Mouse (Mus musculus): ENCODE measurements at regions not wholly inside any gene's neighbourhood (a gene's known extent, or its start where the extent isn't known, plus 50 kb on each side); places are given as distances from the start of the nearest gene placed in this dataset.
A peak's percentile ranks its signal among the peaks of the same experiment; 100 is the strongest.

DNA sequence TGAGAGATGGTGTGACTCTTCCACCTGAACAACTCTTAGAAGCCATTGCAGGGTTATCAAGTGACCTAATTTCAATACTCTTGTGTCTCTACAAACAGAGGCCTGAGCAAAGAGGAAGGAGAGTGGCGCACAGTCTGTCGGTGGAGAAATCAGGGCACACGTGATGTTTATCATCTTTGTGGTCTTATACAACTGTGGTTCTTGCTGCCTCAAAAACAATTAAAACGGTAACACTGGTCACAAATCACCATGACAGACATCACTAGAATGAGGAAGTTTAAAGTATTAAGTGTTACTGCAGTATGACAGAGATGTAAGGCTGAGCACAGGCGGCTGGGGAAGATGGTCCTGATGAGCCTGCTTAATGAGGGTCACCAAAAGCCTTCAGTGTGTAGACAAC lies 73.6 kb downstream of the Sdc1 start:
- peak; percentile 69 to 75 for DNase-seq (ENCODE audit: low spot score in 2 of 2)

DNA sequence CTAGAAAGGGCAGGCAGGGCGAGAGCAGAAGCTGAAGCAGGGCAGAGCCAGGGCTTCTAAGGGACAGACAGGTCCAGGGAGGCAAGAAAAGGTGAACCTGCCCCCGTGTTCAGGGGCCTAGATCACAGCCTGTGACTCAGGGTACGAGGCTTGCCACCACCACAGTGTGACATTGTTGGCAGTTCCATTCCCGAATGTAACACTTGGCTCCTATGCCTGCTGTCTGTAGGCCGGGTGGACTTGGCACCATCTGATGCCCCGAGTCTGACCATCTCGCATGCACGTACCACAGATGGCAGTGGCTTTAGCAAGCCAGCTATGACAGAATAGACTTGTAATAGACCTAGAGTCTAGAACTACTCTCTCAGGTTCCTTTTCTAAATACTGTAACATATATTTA lies 74.3 kb downstream of the Sdc1 start:
- no peak for DNase-seq (ENCODE audit: low spot score in 2 of 2)

DNA sequence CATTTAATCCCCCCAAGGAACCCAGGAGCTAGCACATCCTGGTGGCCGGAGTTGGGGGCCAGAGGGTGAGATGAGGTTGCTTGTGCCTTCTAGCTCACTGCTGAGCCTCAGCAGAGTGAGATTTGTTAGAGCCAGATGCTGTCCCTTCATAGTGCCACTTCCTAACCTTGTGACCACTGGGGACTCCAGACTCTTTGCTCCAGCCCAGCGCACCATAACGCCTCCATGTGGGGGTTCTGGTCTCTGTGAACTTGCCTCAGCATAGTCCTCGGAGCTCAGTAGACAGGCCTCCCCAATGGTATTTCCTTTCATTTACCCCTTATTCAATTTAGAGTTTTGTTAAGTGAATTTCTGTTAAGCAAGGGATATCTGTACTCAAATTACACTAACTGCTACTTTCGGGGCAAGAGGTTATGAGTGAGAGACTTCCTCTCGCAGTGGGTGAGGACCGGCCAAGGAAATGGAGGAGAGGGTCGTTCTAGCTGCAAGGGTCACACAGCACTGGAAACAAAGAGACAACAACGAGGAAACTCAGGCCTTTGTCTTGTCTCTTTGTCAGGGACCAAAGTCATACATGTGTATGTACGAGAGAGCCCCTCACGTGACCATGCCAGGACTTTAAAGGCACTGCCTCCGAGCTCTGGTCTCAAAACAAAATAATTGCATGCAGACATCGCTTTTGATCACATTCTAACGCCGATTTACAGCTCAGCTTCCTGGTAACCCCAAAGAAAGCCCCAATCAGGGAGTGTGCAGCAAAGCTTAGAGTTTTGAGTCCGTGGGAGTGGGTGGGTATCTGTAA lies 74.8 kb upstream of the Laptm4a start:
- peak; percentile 25 to 37 for DNase-seq (ENCODE audit: low spot score in 2 of 2)

DNA sequence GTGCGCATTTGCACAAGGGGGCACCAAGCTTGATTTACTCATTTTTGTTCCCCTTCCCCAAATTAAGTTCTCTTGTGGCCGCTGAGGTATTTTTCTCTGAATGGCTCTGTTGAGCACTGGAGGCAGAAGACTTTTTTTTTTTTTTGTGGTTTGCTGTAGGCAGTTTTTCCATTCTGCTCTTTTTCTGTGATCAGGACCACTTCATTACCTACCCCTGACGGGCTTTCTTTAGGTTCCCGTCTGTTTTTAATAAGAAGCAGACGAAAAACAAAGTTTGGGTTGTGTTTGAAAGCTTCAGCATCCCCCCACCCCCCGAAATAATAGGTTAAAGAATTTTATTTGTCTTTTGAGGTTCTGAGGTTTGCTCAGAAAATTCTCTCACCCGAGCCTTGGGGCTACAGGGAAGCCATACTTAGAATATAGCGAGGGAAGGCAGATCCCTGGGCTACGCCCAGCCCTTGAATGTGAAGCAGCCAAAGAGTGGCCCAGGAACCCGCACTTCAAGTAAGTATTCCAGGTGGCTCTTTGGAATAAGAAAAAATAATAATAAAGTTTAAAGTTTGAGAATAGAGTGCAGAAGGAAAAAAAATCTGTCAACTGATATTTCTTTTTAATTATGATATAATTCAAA lies 74.1 kb upstream of the Laptm4a start:
- peak in 1 of 2 experiments; percentile 35 for DNase-seq (ENCODE audit: low spot score in 2 of 2)

DNA sequence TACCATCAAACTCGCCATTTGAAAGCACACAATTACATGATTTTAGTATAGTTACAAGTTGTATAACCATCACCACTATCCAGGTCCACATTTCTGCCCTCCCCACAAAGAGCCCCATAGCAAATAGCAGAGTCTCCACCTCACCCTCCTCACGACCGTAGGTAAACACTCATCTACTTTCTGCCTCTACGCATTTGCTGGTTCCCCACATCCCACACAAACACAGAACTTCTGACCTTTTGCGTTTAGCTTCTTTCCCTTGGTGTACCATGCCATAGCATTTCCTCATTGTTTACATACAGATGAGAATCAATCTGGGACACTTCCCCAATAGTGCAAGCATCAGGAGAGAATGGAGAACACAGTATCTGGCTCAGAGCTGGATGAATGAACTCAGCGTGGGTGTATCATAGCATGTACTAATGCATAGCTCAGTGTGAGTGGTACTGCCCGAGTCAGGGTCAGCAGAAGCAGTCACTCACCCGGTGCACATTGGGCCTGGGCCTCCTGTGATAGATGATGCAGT lies 73.5 kb upstream of the Laptm4a start:
- no peak for DNase-seq (ENCODE audit: low spot score in 2 of 2)

DNA sequence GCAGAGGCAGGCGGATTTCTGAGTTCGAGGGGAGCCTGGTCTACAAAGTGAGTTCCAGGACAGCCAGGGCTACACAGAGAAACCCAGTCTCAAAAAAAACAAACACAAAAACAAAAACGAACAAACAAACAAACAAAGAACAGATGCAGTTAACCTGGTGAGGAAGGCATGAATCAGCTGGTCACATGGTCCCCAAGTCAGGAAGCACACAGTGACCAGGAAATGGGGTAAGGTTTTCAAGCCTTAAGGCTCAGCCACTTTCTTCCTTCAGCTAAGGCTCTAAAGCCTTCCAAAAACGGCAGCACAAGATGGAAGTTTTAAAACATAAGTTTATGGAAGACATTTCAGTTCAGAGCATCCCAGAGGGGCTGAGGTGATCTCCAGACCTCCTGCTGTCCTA lies 67.6 kb upstream of the Laptm4a start:
- DNase-seq (ENCODE audit: low spot score in 2 of 2), result no peak

DNA sequence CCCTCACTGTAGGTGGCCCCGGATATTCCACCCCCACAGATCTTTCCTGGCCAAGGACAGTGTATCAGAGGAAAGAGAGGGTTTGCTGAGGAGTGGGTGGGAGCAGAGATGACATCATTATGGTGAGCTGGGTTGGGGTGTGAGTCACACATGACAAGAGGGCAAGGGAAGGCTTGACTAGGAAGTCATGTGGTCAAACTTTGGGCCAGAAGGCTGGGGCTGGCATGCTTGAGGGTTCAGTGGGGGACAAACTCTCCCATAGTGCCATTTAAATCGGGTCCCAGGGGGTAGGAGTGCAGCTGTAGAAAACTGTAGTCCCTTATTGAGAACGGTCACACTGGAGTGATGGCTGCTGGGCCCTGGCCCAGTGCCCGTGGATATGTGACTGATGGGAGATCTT lies 67.1 kb upstream of the Laptm4a start:
- DNase-seq (ENCODE audit: low spot score in 2 of 2), result no peak

DNA sequence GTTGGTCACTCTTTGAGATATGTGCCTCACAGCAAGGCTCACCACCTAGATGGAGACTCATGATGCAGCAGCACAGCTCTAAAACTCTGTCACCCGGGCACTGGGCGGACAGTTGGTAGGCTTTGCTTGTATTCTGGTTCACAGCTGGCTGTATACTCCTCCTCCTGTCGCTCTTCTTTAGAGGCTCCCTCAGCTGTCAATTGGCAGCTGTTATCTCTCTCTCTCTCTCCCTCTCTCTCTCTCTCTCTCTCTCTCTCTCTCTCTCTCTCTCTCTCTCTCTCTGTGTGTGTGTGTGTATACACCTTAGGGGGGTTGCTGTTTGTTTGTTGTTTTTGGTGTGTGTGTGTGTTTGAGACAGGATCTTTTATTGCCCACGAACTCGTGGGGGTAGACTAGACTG lies 66.3 kb upstream of the Laptm4a start:
- DNase-seq (ENCODE audit: low spot score in 2 of 2), result no peak

DNA sequence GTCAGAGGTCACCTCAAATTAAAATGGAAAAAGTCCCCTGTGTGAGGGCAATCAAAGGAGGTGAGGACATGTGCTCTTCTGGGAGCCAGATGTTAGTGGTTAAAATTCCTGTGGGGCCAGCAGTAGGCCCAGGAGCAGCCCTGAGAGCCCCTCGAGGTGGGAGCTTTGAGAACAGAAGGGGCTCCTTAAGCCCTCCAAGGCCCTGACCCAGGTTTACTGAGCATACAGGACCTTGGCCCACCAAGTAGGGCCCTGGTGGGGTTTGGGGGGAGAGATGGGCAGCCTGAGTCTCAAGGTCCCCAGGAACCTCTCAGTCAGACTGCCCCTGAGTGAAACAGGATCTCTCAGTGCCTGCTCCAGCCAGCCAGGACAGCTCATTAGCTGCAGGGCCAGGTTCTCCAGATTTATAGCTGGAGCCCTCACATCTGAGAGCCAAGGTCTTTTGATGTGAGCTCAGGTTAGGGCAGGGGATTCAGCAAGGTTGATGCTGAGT lies 65.4 kb upstream of the Laptm4a start:
- DNase-seq (ENCODE audit: low spot score in 2 of 2), result no peak

DNA sequence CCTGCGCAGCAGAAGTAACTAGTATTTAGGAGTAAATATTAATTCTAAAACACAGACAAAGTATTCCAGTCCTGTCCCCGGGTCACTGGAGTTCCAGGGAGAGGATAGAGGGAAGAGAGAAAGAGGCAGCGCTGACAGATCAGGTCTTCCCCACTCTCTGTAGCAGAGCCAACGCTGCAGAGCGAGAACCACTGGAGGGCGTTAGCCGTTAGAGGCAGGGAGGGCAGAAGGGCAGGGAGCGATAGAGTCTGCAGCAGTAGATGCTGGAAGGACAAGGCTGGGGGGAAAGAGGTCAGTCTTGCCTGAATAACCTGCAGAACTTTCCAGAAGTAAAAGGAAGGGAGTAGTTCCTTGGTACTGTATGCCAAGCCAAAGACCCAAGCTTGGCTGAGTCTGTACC lies 64.2 kb upstream of the Laptm4a start:
- no peak for DNase-seq (ENCODE audit: low spot score in 2 of 2)

DNA sequence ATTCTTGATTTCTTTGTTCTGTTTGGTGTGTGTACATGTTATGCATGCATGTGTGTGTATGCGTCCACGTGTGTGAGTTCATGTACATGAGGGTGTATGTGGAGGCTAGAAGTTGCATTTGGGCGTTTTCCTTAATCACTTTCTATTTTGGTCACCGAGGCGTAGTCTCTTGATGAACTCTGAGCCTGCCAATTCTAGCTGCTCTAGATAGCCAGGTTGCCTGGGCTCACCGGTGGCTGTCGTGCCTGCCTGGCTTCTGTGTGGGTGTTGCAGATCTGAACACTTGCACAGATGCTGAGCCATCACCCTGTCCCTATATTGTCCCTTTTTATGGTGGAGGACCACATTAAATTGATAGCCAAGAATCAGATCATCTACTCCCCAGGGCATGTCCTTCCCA lies 62.7 kb upstream of the Laptm4a start:
- DNase-seq (ENCODE audit: low spot score in 2 of 2), result no peak

DNA sequence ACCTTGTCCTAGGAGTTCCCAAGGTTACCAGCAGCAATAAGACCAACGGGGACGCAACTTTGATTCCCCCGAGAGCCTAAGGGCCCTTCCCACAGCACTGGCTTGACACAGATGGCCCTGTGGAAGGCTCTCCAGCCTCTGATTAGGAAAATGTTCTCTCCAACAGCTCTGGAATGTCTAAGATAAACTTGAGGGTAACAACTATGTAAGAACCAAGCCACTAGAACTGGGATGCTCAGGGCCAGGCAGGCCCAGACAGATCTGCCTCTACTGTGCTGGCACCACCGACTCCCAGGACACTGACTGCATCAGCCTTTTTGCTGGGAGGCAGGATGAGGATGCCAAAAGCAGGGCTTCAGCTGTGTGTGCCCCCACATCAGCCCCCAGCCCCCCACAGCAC lies 61.9 kb upstream of the Laptm4a start:
- no peak for DNase-seq (ENCODE audit: low spot score in 2 of 2)

DNA sequence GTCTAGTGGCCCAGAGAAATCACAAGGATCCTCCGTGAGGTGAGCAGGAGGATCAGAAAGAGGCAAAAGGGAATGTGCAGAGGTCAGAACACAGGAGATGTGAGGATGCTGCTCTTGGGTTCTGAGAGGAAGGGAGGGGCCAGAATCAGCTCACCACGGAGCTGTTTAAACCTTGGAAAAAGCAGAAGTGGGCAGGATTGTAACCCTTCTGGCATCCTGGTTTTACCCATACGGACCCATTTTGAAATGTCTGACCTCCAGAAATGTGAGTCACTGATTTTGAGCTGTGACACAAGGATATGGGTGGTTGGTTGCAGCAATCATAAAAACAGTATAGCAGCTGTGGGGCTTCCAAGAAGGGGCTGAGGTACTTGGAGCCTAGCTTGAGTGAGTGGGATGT lies 56.6 kb upstream of the Laptm4a start:
- DNase-seq (ENCODE audit: low spot score in 2 of 2), result no peak

DNA sequence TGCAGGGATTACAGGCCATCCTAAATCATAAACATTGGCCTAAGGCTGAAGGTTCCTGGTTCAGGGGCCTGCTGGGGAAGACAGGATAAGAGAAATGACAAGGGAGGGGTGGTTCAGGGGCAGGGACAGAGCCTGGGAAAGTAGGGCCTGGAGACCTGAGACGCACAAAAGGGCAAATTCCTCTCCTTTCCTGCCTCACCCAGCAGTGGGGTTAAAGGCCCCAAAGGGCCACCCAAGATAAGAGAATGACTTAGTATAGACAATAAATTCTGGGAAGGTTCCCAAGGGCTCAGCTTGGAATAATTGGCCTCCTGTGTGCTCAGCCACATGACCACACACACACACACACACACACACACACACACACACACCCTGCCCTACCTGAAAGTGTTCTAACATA lies 56.2 kb upstream of the Laptm4a start:
- DNase-seq (ENCODE audit: low spot score in 2 of 2), result no peak

DNA sequence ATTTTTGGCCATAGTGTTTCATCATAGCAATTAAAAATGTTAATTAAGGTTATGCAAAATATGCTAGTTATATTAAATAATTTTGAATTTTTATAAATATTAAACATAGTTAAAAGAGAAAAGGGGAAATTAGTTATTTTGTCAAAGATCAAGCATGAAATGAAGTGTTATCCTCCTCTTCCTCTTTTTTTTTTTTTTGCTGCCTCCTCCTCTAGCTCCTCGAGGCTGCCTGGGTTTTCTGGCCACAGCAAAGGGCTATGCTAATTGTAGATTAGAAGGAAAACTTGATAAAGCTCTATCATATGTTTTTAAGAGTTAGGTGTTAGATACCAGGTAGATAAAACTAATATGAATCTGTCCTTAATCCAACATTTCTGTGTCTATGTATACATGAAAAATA lies 54.4 kb upstream of the Laptm4a start:
- no peak for DNase-seq (ENCODE audit: low spot score in 2 of 2)

DNA sequence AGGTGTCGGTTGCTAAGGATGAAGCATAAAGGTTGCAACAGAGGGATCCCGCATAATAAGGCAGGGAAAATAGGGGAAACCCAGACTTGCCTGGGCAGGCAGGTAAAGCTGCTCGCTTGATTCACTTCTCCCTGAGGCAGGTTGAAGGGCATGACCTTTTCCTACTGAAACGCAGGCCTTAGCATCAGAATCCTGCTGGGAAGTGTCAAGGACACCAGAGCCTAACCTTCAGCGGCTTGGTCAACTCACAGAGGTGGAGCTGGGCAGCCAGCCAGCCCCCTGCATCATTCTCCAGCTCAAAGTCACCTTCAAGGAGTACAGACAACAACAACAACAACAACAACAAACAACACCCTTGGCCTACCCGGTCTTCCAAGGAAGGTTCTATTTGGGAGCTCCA lies 52.8 kb upstream of the Laptm4a start:
- DNase-seq (ENCODE audit: low spot score in 2 of 2), result no peak

DNA sequence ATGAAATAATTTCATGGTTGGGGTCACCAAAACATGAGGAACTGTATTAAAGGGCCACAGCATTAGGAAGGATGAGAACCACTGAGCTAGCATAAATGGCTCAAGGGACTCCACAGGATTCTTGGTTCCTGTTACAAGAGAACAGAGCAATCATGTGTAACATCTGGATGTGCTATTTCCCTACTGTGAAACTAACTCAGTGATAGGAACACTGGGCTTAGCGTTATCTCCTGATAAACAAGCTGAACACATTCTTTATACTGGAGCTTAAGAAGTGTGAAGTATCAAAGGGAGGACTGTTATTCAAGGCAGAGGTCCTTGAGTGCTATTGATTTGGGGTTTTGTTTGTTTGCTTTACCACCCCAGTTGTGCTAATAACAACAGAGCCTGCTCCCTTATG lies 52.3 kb upstream of the Laptm4a start:
- no peak for DNase-seq (ENCODE audit: low spot score in 2 of 2)

All from spleen, postnatal 36 days (tissue).